Mouse (Mus musculus) left cerebral cortex, adult 11 months (tissue): ENCODE results near the gene Rufy3.

ENCODE experiments used
- DNase-seq: peaks from one replicate; pipeline ENCODE4 v3.0.0; 2022; ENCODE audit warnings: low spot score

Rufy3 gene

DNA sequence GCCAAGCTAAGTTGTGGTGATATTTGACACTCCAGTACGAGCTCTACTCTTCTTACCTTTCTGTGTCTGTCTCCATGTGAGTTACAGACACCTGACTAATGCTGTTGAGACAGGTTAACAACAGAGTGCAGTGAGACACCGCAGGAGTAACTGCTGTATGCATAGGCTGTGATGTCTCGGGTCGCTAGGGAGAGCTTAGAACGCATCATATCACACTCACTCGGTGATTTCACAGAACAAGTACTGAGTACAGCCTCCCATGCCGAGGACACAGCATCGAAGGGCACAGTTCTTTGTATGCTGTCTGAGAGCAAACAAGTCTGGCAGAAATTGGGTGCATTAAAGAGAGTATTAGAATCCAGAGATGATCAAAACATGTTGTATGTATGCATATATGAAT is 65.1 kb downstream of the Rufy3 start:
- no peak for DNase-seq

- DNase-seq, result no peak
Measured at GRCm38 (mm10) chr5:88630883-88631282, 66.0 kb downstream of the Rufy3 start.

GRCm38 (mm10) chr5:88631545-88631944 is 66.7 kb downstream of the Rufy3 start:
- DNase-seq, result no peak

- no peak for DNase-seq
Measured at GRCm38 (mm10) chr5:88632463-88632862, 67.6 kb downstream of the Rufy3 start.

DNA sequence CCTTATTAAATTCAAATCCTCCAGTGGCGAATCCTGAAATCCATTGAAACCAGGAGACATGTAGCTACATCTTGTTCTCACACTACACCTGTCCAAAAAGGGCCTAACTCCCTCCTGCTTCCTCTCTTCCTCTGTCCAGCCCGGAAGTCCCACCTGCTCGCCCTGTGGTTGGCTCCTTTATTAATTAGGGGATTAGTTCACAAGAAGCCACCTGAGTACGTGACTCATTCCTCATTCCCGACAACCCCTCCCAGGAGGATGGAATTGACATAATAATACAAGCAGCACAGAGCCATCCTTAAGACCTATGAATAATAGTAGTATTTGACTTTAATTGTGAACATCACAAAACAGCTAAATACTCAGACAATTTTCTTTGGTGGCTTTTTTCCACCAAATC is 69.2 kb downstream of the Rufy3 start:
- DNase-seq, result no peak

- DNase-seq, result no peak
Measured at GRCm38 (mm10) chr5:88642786-88643185, 77.9 kb downstream of the Rufy3 start.

GRCm38 (mm10) chr5:88643491-88643890 is 78.7 kb downstream of the Rufy3 start:
- no peak for DNase-seq

GRCm38 (mm10) chr5:88644901-88645300 is 80.1 kb downstream of the Rufy3 start:
- no peak for DNase-seq

DNA sequence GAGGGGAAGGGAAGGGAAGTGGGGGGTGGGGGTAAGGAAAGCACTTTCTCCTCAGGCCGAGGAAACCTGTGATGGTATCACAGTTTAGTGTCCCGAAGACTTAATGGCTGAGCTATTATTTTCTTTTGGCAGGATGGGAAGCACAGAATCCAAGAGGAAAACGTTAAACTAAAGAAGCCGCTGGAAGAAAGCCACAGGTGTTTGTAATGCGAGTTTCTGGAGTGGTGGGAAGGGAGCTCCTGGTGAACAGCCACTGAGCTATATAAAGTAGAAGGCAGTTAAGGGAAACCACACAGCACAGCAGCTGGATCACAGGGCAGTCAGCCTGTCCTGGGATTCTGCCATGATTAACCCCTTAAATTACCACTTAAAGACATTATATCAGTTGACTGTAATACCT is 80.6 kb downstream of the Rufy3 start:
- DNase-seq, result no peak

DNA sequence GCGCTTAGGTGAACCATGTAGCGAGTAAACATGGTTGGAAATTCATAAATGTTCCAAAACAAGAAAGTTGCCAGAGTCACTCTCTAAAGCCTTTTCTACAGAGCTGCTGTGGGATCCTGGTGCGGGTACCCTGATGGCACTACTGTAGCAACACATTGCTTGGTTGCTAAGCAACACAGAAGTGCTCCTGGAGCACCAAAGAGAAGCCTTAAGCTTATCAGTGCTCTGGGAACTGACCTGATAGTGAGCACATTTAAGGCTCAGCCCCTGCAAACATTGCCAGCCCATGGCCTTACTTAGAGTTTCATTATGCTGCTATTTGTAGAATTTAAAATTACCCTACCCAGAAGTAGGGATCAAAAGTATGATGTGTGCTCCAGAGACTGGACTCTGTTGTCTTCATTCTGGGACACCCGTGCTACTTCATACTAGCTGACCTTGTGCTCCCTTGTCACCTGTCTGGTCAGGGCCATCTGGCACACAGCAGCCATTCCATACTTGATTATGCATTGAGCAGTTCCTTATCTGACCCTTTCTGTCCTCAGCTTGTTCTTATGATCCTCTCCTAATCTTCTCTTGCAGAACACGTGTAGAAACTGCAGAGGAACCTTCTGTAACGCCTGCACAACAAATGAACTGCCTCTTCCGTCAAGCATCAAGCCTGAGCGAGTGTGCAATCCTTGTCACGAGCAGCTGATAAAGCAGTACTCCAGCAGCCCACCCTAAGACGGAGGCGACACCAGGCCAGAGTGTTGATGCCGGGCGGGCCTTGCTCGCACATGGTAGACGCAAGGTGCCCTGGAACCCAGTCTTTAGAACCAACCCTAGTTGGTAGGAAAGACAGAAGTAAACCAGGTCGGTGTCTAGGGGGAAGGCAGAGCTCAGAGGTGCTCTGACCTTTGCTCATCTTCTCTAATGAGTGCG is 84.7 kb downstream of the Rufy3 start:
- no peak for DNase-seq

DNA sequence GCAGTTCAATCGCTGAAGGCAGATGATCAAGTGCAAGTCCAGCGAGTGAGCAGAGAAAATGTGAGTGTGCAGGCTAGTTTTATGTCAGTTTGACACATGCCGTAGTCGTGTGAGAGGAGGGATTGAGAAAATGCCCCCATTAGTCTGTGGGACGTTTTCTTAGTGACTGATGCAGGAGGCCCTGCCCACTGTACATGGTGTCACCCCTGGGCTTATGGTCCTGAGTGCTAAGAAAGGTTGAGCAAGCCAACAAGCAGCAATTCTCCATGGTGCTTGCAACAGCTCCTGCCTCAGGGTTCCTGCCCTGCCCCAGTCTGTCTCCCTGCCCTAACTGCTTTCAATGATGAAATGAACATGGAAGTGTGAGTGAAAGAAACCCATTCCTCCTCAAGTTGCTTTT is 87.7 kb downstream of the Rufy3 start:
- no peak for DNase-seq

DNA sequence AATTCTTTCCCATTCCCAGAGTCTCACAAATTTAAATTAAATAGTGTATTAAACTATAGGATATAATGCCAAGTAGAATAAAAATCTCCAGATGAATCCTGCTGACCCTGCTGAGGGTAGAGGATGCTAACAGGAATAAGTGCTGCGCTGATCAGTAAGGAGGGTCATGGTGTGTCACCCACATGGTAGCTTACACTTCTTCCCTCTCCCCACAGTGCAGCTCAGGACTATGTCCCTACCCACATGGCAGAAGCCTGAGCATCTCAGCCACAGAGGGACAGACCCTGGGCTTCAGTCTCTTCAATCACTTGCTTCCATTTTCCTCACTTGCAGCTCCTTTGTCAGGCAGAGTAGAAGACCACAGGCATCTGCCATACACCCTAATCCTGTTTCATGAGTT is 93.0 kb downstream of the Rufy3 start:
- DNase-seq, result no peak

GRCm38 (mm10) chr5:88663151-88663550 is 98.3 kb downstream of the Rufy3 start:
- DNase-seq, result no peak

GRCm38 (mm10) chr5:88663875-88664274 is 99.0 kb downstream of the Rufy3 start:
- DNase-seq, result no peak

DNA sequence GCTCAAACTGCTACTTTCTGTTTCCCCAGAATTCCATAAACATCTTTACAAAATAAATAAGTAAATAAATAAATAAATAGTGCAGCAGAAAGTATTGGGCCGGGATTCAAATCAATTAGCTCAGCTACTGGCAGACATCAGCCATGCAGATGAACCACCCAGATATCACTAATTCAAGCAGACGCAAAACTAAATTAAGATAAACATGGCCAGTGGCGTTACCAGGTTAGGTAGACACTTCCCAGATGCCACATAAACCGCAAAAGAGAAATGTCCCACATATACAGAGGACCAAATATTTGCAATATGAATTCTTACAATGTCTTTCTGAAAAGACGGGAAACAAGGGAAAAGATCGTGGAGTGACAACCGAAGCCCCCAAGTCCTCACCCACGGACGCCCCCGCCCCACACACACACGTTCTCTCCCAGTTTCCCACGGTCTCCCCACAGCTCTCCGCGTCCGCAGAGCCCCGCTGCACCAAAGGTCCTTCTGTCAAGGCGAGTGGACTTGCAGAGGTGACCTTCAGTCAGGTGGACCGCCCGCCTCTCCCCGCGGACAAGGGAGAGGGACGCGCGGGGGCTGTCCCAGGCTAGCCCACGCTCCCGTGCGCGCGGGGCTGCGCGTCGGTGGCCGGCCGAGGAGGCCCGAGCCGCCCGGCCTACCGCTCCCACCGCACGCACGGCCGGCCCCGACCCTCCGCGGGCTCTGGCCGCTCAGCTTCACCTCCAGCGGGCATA is 110.0 kb downstream of the Rufy3 start:
- DNase-seq, result no peak

- DNase-seq, result peak; percentile 84
Measured at GRCm38 (mm10) chr5:88675443-88676387, 110.9 kb downstream of the Rufy3 start, which contains the start of gene Grsf1. Gene Grsf1, minus strand, starts transcription at chr5:88676171.

DNA sequence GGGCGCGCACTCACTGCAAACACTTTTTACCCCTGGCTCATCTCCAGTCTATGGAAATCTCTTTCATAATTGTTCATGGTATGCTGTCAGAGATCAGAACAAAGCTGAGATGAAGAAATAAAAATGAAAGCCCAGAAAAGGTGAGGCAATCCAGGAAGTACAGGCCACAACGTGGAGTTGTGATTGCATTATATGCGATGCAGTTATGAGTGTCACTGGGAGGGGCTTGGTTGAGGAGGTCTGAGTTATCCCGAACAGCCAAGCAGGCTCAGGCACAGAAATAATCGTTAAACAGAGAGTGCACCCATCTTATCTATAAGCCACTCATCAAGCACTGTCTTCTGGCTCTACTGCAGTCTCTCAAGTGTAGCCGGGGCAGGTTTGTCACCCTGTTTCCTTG is 114.1 kb downstream of the Rufy3 start:
- no peak for DNase-seq

- no peak for DNase-seq
Measured at GRCm38 (mm10) chr5:88679341-88679740, 114.5 kb downstream of the Rufy3 start.

GRCm38 (mm10) chr5:88680567-88680966 is 115.7 kb downstream of the Rufy3 start:
- DNase-seq, result no peak

DNA sequence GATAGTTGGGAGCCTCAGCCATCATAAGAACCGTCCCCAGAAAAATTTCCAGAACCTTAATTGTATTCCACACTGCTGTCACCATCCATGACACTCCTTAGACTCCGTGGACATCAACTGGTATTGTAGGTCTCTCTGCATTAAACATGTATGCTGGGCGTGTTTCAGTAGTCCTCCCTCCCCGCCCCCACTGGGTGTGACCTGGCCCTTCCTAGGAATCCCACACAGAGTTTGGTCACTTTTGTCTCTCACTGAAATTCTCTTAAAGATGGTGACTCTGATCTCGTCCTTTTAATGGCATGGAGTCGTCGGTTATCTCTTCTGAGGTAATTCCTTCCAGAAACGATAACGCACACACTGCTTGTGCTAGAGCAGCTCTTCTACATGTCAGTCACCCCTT is 118.9 kb downstream of the Rufy3 start:
- DNase-seq, result no peak

DNA sequence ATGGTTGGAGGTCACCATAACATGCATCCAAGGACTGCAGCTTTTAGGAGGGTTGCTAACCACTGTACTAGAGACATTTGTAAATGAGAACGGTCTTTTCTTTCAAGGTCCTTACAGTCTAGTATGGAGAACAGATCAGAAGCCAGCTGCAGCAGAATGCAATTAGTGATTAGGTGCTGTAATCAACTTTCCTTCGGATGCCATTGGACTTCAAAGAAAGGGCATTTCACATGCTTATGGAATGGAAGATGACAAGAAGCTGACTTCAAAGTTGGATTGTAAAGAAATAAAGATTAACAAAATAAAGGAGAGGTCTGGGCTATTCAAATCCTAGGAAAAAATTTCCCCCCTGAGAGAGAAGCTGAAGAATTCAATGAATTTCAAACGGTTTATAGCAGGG is 119.4 kb downstream of the Rufy3 start:
- no peak for DNase-seq

DNA sequence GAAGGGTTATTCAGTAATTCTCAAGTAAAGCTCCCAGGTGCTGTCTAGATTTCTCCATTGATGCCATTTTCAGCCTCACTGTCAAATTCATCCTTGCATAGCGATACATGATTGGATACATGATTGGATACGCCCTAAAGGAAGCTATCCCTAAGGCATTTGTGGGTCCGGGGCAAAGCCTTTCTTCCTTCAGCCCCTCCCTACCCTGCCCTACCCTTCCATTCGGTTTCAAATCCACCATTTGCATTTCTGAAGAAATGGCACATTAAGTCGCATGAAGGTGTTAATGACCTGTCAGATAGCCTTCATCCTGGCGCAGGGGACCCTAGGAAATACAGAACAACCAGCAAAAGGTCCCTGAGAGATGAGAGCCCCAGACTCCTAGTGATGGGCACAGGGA is 120.5 kb downstream of the Rufy3 start:
- no peak for DNase-seq
